Mouse (Mus musculus) erythroid progenitor cell, adult 5-6 weeks (primary cell): ENCODE measurements around the gene Dmwd. TPM values are rescaled to one million over a fixed set of nuclear protein-coding genes. Genes with fewer than 3 reads are reported as not detected.

ENCODE experiments used
- ATAC-seq: replicated peaks from 2 replicates; pipeline ENCODE4 v1.8.0; 2016; ENCODE audit warnings: moderate number of reproducible peaks, mild to moderate bottlenecking, moderate TSS enrichment, inconsistent platforms; ENCODE audit not compliant: poor library complexity, low FRiP score, severe bottlenecking
- total RNA-seq, 2 experiments: library from RNA; stranded (forward) in 1 of 2; stranded (reverse) in 1 of 2; fragments of 150-400 nt in 1 of 2; fragments of 186-747, 209-891 nt in 1 of 2; gene quantifications; 2 replicates each; pipeline versions ENCODE4 v1.2.3 to v1.2.4; 2015 to 2017; ENCODE audit warnings: low replicate concordance in 2 of 2

The Dmwd gene
- total RNA-seq, 2 experiments from 2014 or later: 13.1 to 33.1 TPM

- ATAC-seq: peak; percentile 67
Observed at GRCm38 (mm10) chr7:19093537-19094385, 17.7 kb downstream of the Dmwd start.

GRCm38 (mm10) chr7:19094471-19094825, 18.4 kb downstream of the Dmwd start, which contains the start of gene Six5:
Six5 (plus strand) TSS chr7:19094594.
- no peak for ATAC-seq

GRCm38 (mm10) chr7:19094826-19095750, 19.1 kb downstream of the Dmwd start:
- ATAC-seq: no peak

- no peak for ATAC-seq
Observed at GRCm38 (mm10) chr7:19095751-19096110, 19.7 kb downstream of the Dmwd start.

GRCm38 (mm10) chr7:19096421-19096976, 20.5 kb downstream of the Dmwd start:
- no peak for ATAC-seq

GRCm38 (mm10) chr7:19097217-19097616, 21.2 kb downstream of the Dmwd start:
- ATAC-seq: no peak

- ATAC-seq: no peak
Observed at GRCm38 (mm10) chr7:19097863-19098262, 21.8 kb downstream of the Dmwd start.

GRCm38 (mm10) chr7:19098811-19099210, 22.8 kb downstream of the Dmwd start:
- no peak for ATAC-seq

- ATAC-seq: no peak
Observed at GRCm38 (mm10) chr7:19100290-19100689, 24.3 kb downstream of the Dmwd start.

- no peak for ATAC-seq
Observed at GRCm38 (mm10) chr7:19103741-19104140, 27.7 kb downstream of the Dmwd start.

GRCm38 (mm10) chr7:19104486-19104885, 28.5 kb downstream of the Dmwd start:
- ATAC-seq: no peak

- no peak for ATAC-seq
Observed at GRCm38 (mm10) chr7:19107436-19107835, 31.4 kb downstream of the Dmwd start.

- no peak for ATAC-seq
Observed at GRCm38 (mm10) chr7:19109565-19109964, 33.5 kb downstream of the Dmwd start.

- ATAC-seq: no peak
Observed at GRCm38 (mm10) chr7:19118028-19118771, 42.2 kb downstream of the Dmwd start, which contains the start of gene Gm4969. Gm4969 (minus strand) TSS chr7:19118368.

GRCm38 (mm10) chr7:19119083-19119482, 43.1 kb downstream of the Dmwd start:
- peak; percentile 4; the same call in 1 of the 2 replicates for ATAC-seq

GRCm38 (mm10) chr7:19119631-19120429, 43.8 kb downstream of the Dmwd start, which contains the start of gene Fbxo46:
Fbxo46 (plus strand) TSS chr7:19119859.
- peak; percentile 99 for ATAC-seq

- no peak for ATAC-seq
Observed at GRCm38 (mm10) chr7:19121686-19122085, 45.7 kb downstream of the Dmwd start.

GRCm38 (mm10) chr7:19124713-19125112, 48.7 kb downstream of the Dmwd start:
- ATAC-seq: no peak

- no peak for ATAC-seq
Observed at GRCm38 (mm10) chr7:19127744-19128143, 51.7 kb downstream of the Dmwd start.
